Mouse (Mus musculus): Measurements from ENCODE around the gene Snph.

DNA sequence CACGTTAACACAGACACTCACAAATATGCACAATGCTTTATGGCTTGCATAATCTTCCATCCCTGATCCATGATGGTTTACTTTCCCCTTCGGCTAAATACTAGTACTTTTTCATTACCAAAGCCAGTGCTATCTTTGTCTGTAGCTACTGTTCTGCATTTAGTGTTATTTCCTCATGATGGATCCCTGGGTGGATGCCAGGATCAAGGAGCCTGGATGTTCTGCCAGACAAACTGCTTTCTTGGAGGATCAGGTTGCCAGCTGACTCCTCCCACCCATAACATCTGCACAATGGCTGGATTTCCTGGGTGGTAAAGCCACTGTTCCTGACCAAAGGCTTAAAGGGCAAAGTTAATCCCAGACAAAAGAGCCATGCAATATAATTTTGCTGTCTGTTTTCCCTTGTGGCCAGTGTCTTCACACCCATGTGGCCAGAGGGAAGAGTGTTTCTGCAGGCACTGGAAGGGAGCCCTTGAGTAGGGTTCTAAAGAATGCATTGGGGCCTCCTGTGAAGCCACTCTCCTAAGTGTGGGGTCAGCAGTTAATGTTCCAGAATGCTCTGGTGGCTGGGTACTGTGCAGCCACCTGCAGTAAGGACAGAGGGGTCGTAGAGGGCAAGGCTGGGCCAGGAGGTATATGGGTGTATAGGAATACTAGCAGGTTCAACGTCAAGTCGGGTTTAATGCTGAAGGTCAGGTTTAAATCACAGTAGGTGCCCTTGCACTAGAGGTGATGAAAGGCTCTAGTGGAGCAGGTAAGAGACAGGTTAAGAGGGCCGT lies 15.7 kb downstream of the Snph start:
- TF ChIP-seq POLR2A (IDR thresholded peaks at IDR 0.05; ENCODE audit: low read depth, low read length): no peak
- TF ChIP-seq EP300 (IDR thresholded peaks at IDR 0.05; ENCODE audit: low read length): no peak
- TF ChIP-seq CTCF (conservative IDR thresholded peaks at IDR 0.05 in 1 of 2, IDR thresholded peaks at IDR 0.05 in 1 of 2; ENCODE audit: low read depth in 2 of 2, low read length in 2 of 2): no peak

All from CH12.LX (cell line).